Mouse (Mus musculus): ENCODE measurements around the gene Meox2. TPM values are rescaled to one million over a fixed set of nuclear protein-coding genes. Genes with fewer than 3 reads are reported as not detected.

Meox2 gene
- total RNA-seq, 1 experiment = 0.31 TPM

DNA sequence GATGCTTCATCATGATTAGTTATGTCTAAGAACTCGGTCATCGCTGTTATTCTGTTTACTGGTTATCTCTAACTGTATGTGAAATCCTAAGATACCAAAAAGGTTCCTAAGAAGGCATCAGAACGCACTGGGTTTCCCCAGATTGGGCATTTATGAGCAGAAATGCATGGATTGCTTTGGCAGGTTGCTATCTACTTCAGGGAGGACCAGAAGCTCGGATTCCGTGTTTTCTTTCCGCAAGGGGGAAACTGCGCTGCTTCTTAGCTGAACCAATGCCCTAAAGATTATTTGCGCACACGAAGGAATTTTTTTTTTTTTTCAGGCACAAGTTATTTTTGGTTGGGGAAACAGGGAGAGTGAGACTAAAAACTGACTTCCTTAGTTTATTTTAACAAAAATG is 2.6 kb downstream of the Meox2 start:
- Histone ChIP-seq H3K4me3 (ENCODE audit: insufficient read depth in 1 of 2, low read depth in 1 of 2, low read length in 2 of 2, poor library complexity in 1 of 2, severe bottlenecking in 1 of 2) (no peak overlapping the region), H3K4me1 (ENCODE audit: control insufficient read depth in 2 of 2, insufficient read depth in 2 of 2, low read length in 2 of 2, poor library complexity in 1 of 2) (peaks cover 0 to 5% of the 10 kb centered on the region in 2 experiments; a peak in 1 of 4 replicates), H3K9me3 (ENCODE audit: control insufficient read depth, insufficient read depth, low read depth, low read length) (no peaks in the 10 kb centered on the region), H3K9ac (ENCODE audit: insufficient read depth, low read depth, low read length, poor library complexity, severe bottlenecking) (no peak overlapping the region), H3K27ac (ENCODE audit: insufficient read depth, low read depth, low read length, poor library complexity, severe bottlenecking) (no peak overlapping the region), H3K36me3 (ENCODE audit: control insufficient read depth, insufficient read depth, low read length, poor library complexity, severe bottlenecking) (no peaks in the 10 kb centered on the region)
- in situ Hi-C loops (cut with MboI; ENCODE audit: low sequenced_read_pairs in 2 of 2, unreplicated experiment in 2 of 2) = no loop called here
- TF ChIP-seq ZNF384 (IDR thresholded peaks at IDR 0.05; ENCODE audit: low read depth, low read length) (no peak), ZC3H11A (IDR thresholded peaks at IDR 0.05; ENCODE audit: borderline replicate concordance, low read depth, low read length) (no peak), MAFK (IDR thresholded peaks at IDR 0.05; ENCODE audit: insufficient read depth, low read depth, low read length) (no peak), CHD2 (IDR thresholded peaks at IDR 0.05; ENCODE audit: low read depth, low read length) (no peak), HCFC1 (IDR thresholded peaks at IDR 0.05; ENCODE audit: borderline replicate concordance, insufficient read depth, low read length) (no peak)
- no peak for DNase-seq (ENCODE audit: low read depth, low spot score)

DNA sequence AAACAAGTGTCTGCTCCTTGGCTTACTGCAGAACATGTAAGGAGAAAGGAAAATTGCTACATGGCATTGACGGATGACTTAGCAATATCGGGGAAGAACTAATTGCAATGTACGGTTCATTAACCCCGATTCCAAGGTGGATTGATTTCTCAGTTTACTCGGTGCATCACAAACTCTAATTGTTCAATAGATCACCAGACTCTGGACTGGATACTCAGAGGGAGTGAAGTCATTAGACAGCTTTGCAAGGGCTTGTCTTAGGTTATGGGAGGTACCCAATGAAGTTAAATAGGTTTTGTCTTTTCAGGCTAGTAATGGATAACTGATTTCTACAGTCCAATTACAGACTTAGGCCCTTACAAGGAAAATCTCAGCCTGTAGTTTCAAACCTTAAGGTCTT is 10.9 kb downstream of the Meox2 start:
- no peak overlapping the region for H3K27ac ChIP-seq (ENCODE audit: insufficient read depth, low read depth, low read length, poor library complexity, severe bottlenecking)
- H3K9ac ChIP-seq (ENCODE audit: insufficient read depth, low read depth, low read length, poor library complexity, severe bottlenecking) = no peak overlapping the region
- no peak for TF ChIP-seq CHD2 (IDR thresholded peaks at IDR 0.05; ENCODE audit: low read depth, low read length)
- TF ChIP-seq MAFK (IDR thresholded peaks at IDR 0.05; ENCODE audit: insufficient read depth, low read depth, low read length) = no peak
- no peak for TF ChIP-seq ZNF384 (IDR thresholded peaks at IDR 0.05; ENCODE audit: low read depth, low read length)
- no peak for TF ChIP-seq ZC3H11A (IDR thresholded peaks at IDR 0.05; ENCODE audit: borderline replicate concordance, low read depth, low read length)
- TF ChIP-seq HCFC1 (IDR thresholded peaks at IDR 0.05; ENCODE audit: borderline replicate concordance, insufficient read depth, low read length) = no peak
- H3K4me1 ChIP-seq (ENCODE audit: control insufficient read depth in 2 of 2, insufficient read depth in 2 of 2, low read length in 2 of 2, poor library complexity in 1 of 2) = no peaks in the 10 kb centered on the region
- no peaks in the 10 kb centered on the region for H3K36me3 ChIP-seq (ENCODE audit: control insufficient read depth, insufficient read depth, low read length, poor library complexity, severe bottlenecking)
- DNase-seq (ENCODE audit: low read depth, low spot score) = no peak
- in situ Hi-C loops (cut with MboI; ENCODE audit: low sequenced_read_pairs in 2 of 2, unreplicated experiment in 2 of 2) = no loop called here
- H3K4me3 ChIP-seq (ENCODE audit: insufficient read depth in 1 of 2, low read depth in 1 of 2, low read length in 2 of 2, poor library complexity in 1 of 2, severe bottlenecking in 1 of 2) = no peak overlapping the region
- H3K9me3 ChIP-seq (ENCODE audit: control insufficient read depth, insufficient read depth, low read depth, low read length) = no peaks in the 10 kb centered on the region

DNA sequence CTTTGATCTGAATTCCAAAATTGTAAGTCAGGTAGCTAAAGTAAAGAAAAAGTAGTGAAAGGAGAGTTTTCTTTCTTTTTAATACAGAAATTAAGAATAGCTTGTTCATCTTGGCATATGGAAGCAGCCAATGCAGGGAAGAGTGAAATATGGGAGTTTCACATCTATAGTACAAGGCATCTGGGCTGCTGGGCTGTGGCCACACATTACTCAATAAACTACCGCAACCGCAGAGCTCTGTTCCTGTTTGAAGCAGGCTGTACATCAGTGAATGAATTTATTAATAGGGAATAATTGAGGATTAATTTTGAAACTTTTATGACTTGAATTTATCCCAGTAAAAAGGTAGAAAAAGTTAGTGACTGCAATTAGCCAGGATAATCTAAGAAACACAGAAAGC is 15.4 kb downstream of the Meox2 start:
- H3K27ac ChIP-seq (ENCODE audit: insufficient read depth, low read depth, low read length, poor library complexity, severe bottlenecking) = no peak overlapping the region
- in situ Hi-C loops (cut with MboI; ENCODE audit: low sequenced_read_pairs in 2 of 2, unreplicated experiment in 2 of 2) = no loop called here
- H3K4me1 ChIP-seq (ENCODE audit: control insufficient read depth in 2 of 2, insufficient read depth in 2 of 2, low read length in 2 of 2, poor library complexity in 1 of 2) = no peaks in the 10 kb centered on the region
- no peaks in the 10 kb centered on the region for H3K9me3 ChIP-seq (ENCODE audit: control insufficient read depth, insufficient read depth, low read depth, low read length)
- TF ChIP-seq HCFC1 (IDR thresholded peaks at IDR 0.05; ENCODE audit: borderline replicate concordance, insufficient read depth, low read length) = no peak
- no peak for TF ChIP-seq CHD2 (IDR thresholded peaks at IDR 0.05; ENCODE audit: low read depth, low read length)
- TF ChIP-seq ZC3H11A (IDR thresholded peaks at IDR 0.05; ENCODE audit: borderline replicate concordance, low read depth, low read length) = no peak
- no peak for TF ChIP-seq ZNF384 (IDR thresholded peaks at IDR 0.05; ENCODE audit: low read depth, low read length)
- no peak for TF ChIP-seq MAFK (IDR thresholded peaks at IDR 0.05; ENCODE audit: insufficient read depth, low read depth, low read length)
- H3K36me3 ChIP-seq (ENCODE audit: control insufficient read depth, insufficient read depth, low read length, poor library complexity, severe bottlenecking) = no peaks in the 10 kb centered on the region
- H3K4me3 ChIP-seq (ENCODE audit: insufficient read depth in 1 of 2, low read depth in 1 of 2, low read length in 2 of 2, poor library complexity in 1 of 2, severe bottlenecking in 1 of 2) = no peak overlapping the region
- no peak for DNase-seq (ENCODE audit: low read depth, low spot score)
- no peak overlapping the region for H3K9ac ChIP-seq (ENCODE audit: insufficient read depth, low read depth, low read length, poor library complexity, severe bottlenecking)

DNA sequence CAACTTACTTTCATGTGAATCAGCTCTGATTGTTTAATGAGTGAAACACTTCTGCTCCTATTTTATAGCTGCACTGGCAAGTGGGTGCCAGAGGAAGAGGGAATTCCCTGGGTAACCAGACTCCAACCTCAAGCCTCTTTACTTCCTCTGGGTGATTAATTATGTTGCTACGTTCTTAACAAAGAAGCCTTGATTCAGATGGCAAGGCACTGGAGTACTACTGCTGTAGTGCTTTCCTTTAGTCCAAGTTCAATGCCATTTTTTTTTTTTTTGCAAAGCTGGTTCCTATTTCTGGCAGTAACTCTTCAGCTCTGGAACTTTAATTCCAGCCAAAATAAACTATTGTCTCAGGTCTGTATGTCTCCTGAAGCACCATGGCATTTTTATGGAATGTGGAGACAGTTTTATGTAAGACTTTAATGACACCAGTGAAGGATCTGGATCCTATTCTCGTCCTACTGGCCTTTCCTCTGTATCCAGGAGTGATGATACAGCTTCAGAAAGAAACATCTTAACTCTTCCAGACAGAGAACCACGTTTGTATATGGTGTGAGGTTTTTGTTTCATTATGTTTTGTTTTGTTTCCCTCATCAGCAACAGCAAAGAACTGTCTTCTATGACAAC is 33.9 kb downstream of the Meox2 start:
- TF ChIP-seq MAFK (IDR thresholded peaks at IDR 0.05; ENCODE audit: insufficient read depth, low read depth, low read length) (no peak), HCFC1 (IDR thresholded peaks at IDR 0.05; ENCODE audit: borderline replicate concordance, insufficient read depth, low read length) (no peak), CHD2 (IDR thresholded peaks at IDR 0.05; ENCODE audit: low read depth, low read length) (no peak), ZNF384 (IDR thresholded peaks at IDR 0.05; ENCODE audit: low read depth, low read length) (no peak), ZC3H11A (IDR thresholded peaks at IDR 0.05; ENCODE audit: borderline replicate concordance, low read depth, low read length) (no peak)
- H3K4me1 ChIP-seq (ENCODE audit: control insufficient read depth in 2 of 2, insufficient read depth in 2 of 2, low read length in 2 of 2, poor library complexity in 1 of 2) = no peaks in the 10 kb centered on the region
- no peaks in the 10 kb centered on the region for H3K36me3 ChIP-seq (ENCODE audit: control insufficient read depth, insufficient read depth, low read length, poor library complexity, severe bottlenecking)
- H3K9ac ChIP-seq (ENCODE audit: insufficient read depth, low read depth, low read length, poor library complexity, severe bottlenecking) = no peak overlapping the region
- in situ Hi-C loops (cut with MboI; ENCODE audit: low sequenced_read_pairs in 2 of 2, unreplicated experiment in 2 of 2) = no loop called here
- DNase-seq (ENCODE audit: low read depth, low spot score) = no peak
- H3K27ac ChIP-seq (ENCODE audit: insufficient read depth, low read depth, low read length, poor library complexity, severe bottlenecking) = no peak overlapping the region
- no peaks in the 10 kb centered on the region for H3K9me3 ChIP-seq (ENCODE audit: control insufficient read depth, insufficient read depth, low read depth, low read length)
- H3K4me3 ChIP-seq (ENCODE audit: insufficient read depth in 1 of 2, low read depth in 1 of 2, low read length in 2 of 2, poor library complexity in 1 of 2, severe bottlenecking in 1 of 2) = no peak overlapping the region
